Mouse (Mus musculus): ENCODE results near the gene Hsd17b1.

Hsd17b1 gene

DNA sequence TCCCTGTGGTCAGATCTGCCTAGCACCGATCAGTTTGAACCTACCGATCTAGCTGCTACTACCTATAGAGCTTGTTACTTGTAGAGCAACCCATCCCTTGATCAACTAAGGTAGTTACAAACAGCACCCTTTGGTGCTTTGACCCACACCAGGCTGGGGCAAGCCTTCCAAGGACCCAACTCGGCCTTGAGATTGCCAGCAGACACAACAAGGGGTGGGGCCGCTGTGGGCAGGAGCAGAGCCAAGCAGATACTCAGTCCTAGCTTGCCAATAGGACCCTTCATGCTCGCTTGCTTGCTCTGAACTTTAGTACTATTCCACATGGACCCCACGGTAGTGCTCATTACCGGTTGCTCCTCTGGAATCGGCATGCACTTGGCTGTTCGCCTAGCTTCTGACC lies at the start of gene Hsd17b1:
Gene Hsd17b1, plus strand, starts transcription at position 291 of the 400 bp plus-strand sequence.
- DNase-seq (ENCODE audit: low spot score in 2 of 2), result no peak

DNA sequence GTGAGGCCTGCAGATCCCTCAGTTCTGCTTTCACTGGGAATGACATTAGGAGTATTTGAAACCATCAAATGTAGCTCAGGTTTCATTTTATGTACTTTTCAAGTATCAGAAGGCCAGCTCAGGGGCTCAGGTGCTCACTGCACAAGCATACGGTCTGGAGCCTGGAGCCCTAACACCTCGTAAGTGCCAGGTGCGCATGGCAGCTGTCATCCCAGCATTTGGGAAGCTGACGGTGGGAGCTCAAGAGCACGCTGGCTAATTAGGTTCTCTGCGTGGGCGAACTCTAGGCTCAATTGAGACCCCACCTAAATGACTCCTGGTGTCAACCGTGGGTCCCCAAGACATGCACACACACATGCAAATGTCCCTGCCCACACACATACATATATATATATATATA lies 48.9 kb upstream of the Hsd17b1 start:
- no peak for DNase-seq (ENCODE audit: low spot score in 2 of 2)

DNA sequence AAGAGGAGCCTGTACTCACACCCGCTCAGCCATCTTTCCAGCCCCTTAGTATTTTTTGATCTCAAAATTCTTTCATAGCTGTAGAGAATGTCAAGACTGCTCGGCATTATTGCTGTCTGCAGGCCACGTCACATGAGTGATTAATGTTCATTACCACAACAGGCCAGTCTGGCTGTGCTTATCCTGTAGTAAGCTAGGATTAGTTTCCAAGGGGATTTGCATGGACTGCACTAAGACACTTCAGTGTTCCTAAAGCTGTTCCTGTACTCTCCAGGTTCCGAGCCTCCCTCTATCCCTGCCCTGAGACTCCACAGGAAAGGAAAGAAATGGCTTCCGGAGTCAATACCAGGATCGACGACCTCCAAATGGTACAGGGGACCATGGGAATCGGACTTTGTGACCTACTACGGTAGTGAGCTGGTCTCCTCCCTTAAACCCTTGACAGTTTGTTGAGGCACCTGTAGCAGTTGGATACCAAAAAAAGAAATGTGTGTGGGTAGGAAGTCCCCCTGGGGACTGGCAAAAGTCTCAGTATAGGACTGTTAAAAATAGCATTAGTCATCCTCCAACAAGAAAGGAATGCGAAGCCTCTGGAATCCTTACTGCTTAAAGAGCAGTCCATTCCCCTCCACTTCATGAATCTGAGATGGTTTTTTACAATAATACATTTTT lies 47.9 kb upstream of the Hsd17b1 start:
- DNase-seq (ENCODE audit: low spot score in 2 of 2), result no peak

DNA sequence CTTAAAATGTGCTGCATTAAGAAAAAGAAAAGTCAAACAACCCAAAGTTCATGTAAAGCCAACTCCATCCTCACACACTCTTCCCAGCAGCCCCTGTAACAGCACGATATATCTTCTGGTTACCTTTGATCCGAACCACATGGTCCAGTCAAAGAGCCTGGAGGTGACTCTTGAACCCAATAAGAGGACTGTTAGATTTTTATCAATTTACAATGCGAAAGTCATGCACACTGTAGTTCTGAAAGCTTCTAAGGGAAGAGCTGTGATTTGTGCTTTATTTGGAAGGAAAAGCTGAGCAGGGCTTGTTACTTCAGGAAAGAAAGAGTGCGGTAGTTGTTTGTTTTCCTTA lies 47.4 kb upstream of the Hsd17b1 start:
- DNase-seq (ENCODE audit: low spot score in 2 of 2), result no peak

DNA sequence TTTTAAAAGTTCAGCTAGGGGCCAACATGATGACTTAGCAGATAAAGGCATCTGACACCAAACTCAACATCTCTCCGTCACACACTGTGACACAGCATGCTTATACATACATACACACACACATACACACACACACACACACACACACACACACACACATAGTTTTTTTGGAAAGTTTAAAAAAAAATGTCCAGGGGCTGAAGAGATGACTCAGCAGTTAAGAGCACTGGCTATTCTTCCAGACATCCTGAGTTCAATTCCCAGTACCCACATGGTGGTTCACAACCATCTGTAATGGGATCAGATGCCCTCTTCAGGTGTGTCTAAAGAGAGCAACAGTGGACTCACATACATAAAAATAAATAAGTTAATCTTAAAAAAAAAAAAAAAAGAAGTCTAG lies 46.7 kb upstream of the Hsd17b1 start:
- DNase-seq (ENCODE audit: low spot score in 2 of 2), result no peak

DNA sequence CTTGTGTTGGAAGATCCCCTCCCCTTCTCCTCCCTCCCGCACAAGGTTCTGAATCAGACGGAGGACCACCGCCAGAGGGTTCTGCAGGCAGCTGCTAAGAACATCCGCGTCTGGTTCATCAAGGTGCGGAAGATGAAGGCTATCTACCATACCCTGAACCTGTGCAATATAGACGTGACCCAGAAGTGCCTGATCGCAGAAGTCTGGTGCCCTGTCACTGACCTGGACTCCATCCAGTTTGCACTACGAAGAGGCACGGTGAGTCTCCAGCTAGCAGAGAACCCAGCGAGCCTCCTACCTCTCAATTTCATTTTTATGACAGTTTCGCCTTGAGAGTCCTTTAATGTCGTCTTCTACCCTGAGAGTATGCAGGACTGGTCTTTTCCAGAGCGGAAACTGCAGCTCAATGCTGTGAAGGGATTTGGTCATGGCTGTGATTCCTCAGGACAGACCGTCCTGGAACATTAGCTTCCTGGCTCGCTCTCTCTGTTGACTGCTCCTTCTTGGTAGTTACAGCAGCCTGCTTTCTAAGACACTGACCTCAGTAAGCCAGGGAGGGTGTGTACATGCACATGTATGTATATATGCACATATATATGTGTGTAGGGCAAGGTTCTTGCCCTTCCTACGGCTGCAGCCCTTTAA lies 44.2 kb upstream of the Hsd17b1 start:
- no peak for DNase-seq (ENCODE audit: low spot score in 2 of 2)

DNA sequence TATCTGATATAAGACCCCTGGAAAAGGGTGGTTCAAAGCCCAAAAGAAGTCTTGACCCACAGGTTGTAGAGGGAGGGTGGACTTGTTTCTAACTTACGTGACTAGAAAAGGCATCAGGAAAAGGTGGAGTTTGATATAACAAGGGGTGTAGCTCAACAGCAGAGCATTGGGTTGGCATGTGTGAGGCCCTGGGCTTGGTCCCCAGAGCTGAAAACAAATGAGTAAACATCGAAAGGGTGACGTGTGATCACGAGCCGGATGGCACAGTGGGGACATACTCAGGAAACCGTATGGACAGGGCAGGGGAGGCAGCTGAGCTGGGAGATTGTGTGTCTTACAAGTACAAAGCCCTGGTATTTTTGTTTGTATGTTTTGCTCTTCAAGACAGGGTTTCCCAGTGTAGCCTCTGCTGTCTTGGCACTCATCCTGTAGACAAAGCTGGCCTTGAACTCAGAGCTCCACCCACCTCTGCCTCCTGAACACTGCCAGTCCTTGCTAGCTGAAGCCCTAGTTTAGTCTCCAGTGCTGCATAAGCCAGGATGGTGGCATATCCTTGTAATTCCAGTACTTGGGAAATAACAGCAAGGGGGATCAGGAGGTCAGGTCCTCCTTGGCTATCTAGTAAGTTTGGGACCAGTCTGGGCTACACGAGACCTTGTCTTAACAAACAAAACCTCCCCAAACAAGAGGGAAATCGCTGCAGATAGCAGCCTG lies 43.4 kb upstream of the Hsd17b1 start:
- no peak for DNase-seq (ENCODE audit: low spot score in 2 of 2)

DNA sequence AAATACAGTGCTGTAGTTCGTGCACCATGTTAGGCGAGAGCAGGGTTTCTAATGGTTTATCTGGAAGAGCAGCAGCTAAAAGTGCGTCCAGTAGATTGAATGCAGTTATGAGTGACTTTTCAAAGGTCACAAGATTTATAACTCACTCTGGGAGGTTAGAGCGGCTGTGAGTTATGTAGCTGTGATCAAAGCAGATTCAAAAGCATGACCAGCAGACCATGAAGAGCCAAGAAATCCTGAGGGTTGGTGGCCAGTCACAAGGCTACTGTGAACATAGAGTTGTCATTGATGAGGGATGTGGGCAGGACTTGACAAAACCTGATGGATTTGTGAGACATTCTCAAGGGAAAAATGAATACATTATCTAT lies 42.9 kb upstream of the Hsd17b1 start:
- DNase-seq (ENCODE audit: low spot score in 2 of 2), result no peak

DNA sequence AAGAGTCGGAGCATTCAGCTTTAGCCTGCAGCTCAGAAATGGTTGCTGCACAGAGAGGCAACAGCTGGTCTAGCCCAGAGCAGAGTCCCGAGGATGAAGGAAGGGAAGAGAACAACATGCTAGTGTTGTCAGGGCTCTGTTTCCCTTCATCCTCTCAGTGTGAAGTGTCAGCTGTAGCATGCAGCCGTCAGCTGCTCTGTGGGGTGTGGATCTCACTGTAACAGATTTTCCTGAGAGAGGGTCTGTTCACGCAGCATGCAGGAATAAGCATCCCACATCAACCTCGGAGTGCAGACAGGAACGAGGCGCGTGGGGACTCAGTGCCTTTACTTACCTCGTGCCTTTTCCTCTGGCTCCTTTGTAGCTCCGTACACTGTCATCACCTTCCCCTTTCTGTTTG lies 40.4 kb upstream of the Hsd17b1 start:
- DNase-seq (ENCODE audit: low spot score in 2 of 2), result no peak

DNA sequence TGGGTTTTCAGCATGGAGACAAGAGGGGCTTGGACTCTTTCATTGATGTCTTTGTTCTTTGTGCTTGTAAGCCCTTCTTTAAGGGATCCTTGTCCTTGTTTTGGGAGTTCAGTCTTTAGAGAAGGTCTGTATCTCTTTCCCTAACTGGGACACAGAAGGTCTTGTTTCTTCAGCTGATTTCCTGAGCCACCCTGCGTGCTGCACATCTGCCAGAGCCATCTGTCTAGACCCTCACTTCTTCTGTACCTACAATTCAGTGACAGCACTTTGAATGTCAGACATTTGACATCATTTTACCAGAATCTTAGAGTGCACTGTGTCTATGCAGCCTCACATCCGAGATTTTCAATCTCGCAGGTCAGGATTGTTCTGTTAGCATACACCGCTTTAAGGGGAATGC lies 32.4 kb upstream of the Hsd17b1 start:
- no peak for DNase-seq (ENCODE audit: low spot score in 2 of 2)

DNA sequence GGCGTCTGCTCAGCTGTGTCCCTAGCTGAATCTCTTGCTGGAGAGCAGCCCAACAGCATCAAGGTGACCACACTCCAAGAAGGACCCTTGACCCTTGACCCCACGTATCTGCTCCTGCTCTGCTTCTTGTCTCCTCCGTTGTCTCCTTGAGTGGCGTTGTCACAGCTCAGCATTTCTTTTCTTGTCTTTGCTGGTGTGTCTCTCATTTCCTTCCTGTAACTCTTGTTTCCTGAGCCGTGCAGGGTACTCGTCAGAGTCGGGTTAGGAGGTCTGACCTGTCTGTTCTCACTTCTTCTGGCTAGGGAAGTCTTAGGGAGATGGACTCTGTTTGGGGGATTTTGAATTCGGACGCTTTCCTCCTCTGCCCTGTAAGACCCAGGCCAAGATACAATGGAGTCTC lies 31.8 kb upstream of the Hsd17b1 start:
- DNase-seq (ENCODE audit: low spot score in 2 of 2), result no peak

DNA sequence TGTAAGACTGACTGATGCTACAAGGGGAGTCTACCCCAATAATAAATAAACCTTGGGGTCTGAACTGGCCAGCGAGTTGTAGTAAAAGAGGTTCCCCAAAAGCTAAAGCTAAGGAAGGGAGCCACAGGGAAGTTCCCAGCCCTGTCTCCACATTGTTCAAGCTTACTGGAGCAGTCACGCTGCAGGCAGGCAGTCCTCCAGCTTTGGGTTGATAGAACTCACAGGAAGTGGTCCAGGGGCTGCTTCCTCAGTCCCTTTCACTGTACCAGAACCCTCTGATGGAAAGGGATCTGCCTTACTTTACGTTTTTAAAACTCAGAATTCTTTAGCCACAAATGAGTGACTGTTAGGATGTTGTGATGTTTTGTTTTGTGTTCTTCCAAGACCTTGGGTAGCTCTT lies 30.7 kb upstream of the Hsd17b1 start:
- DNase-seq (ENCODE audit: low spot score in 2 of 2), result no peak

DNA sequence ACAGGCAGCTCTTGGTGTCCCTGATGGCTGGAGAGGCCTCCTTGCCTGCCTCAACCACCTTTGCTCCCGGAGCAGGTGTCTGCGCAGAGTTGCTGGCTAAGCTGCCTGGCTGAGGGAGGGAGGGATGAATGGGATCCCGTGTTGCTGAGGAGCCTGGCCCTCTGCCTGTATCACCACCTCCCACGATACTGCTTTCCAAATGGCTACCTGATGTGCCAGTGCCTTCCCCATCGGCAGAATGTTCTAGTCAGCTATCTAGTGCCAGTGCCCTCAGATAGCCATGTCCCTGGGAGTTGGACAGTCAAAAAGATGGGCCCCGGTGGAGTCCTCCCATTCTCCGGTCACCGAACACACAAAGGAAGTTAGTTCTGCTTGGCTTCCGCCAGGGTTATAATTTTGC lies 27.9 kb upstream of the Hsd17b1 start:
- no peak for DNase-seq (ENCODE audit: low spot score in 2 of 2)

DNA sequence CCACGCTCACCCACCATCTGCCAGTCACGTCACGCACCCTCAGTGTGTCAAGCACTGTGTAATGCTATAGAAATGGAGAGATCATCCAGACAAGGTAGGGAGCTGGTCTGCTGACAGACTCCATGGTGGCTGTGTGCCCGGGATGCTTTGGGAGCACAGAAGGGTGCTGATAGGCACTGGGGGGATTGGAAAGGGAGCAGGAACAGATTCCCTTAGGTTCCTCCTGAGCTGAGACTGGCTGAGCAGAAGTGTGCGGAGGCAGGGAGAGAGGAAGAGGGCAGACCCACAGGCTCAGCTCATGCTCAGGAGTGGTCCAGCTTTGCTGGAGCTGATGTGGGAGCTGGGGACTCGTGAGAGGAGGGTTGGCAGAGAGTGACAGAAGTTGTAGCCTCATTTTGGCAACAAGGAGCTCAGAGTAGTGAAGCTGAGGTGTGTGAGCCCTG lies 27.1 kb upstream of the Hsd17b1 start:
- no peak for DNase-seq (ENCODE audit: low spot score in 2 of 2)

DNA sequence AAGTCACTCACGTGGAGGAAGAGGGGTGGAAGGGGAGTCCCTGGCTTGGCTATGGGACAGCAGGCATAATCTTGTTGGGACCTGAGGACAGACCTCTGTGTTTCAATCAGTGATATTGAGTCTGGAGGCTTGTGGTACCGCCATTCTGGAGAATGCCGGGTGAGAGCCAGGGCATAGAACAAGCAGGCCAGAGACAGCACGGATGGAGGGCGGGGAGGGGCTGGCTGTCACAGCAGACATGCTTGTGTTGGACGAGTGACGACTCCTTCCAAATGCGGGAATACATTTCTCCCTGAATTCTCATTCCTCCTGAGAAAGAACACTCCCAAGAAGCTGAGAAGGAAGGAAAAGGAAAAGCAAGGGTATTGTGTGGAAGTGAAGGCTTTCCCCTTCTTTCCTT lies 26.6 kb upstream of the Hsd17b1 start:
- DNase-seq (ENCODE audit: low spot score in 2 of 2), result no peak

DNA sequence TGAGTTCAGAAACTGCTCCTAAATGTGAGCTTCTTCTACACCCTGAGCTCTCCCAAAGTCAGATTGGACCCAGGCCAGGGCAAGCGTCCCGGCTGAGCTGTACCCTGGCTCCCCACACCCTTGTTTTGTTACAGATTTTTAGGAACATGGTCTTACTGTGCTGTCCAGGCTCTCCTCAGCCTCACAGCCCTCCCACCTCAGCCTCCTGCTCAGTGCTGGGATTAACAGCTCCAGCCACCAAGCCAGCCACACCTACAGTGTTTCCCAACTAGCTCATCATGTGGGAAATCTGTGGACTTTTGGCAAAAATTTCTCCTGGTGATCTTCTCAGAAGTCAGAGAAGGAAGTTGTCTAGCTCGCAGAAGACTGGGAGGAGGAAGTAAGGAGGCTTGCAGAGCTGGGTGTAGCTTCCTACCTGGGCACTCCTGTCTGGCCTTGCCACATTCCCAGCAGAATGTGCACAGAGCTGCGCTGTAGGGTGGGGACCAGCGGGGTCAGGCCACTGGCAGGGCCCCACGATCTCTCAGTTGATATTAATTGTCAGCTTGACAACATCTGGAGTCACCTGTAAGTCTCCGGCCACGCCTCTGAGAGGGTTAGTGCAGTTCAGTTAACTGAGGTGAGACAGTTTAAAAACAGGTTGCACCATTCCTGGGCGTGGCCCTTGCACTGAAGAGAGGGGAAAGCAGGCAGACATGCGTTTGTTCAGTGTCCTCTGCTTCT lies 25.3 kb upstream of the Hsd17b1 start:
- DNase-seq (ENCODE audit: low spot score in 2 of 2), result no peak

DNA sequence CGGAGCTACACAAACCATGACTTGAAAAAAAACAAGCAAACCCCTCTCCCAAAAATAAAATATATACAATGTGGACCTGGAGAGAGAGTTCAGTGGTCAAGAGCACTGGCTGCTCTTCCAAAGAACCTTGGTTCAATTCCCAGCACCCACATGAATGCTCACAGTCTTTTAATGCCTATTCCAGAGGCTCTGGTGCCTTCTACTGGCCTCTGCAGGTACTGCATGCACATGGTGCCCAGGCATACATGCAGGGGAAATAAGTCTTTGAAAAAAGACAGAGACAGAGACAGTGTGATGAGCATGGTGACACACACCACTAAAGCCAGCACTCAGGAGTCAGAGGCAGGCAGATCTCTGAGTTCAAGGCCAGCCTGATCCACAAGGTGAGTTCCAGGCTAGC lies 24.2 kb upstream of the Hsd17b1 start:
- no peak for DNase-seq (ENCODE audit: low spot score in 2 of 2)

DNA sequence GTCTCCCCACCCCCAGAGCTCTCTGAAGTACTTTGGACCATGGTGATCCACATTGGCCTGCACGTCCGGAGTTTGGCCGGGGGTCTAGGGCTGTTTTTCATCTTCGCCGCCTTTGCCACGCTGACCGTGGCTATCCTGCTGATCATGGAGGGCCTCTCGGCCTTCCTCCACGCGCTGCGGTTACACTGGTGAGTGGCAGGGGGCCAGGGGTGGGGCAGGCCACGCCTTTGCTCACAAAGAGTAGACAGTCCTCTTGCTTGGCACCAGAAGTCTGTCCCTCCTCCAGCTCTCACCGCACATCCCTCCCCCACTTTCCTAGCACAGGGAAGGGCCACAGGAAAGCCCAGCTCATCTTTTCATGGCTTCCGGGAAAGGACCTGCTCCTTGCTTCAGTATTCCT lies 22.8 kb upstream of the Hsd17b1 start:
- DNase-seq (ENCODE audit: low spot score in 2 of 2), result no peak

DNA sequence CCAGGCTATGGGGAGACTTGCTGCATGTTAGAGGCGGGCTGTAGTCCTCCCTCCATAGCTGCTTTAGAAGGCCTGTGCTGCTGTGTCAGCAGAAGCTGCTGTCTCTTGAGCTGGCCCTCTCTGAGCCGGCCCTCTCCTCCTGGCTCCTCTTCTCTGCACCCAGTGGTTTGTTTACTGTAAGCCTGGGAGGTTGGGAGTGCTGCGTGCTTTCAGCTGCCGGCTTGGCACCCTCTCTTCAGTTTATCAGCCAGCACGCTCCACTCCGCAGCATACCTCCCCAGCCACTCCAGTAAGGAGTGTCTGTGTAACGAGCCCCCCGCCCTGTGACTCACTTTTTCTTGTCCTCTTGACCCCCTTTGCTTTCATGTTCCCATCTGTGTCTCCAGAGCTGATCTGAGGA lies 21.3 kb upstream of the Hsd17b1 start:
- no peak for DNase-seq (ENCODE audit: low spot score in 2 of 2)

DNA sequence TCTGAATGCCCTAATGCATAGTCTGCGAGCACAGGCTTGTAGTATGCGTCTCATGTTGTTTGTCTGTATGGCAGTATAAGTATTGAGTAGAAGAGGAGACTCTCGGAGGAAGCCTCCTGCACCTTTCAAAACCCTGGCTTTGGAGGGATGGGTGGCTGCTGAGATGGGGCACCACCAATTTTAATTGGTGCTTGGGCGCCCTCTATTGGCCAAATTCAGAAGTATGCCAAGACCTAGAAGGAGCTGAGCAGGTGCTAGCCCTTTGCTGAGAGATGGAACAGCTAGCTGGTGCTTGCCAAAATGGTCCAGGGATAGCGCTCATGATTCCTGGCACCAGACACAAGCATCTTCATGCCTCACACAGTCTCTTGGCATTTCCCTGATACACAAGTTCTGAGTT lies 20.4 kb upstream of the Hsd17b1 start:
- DNase-seq (ENCODE audit: low spot score in 2 of 2), result peak; percentile 62 to 90

DNA sequence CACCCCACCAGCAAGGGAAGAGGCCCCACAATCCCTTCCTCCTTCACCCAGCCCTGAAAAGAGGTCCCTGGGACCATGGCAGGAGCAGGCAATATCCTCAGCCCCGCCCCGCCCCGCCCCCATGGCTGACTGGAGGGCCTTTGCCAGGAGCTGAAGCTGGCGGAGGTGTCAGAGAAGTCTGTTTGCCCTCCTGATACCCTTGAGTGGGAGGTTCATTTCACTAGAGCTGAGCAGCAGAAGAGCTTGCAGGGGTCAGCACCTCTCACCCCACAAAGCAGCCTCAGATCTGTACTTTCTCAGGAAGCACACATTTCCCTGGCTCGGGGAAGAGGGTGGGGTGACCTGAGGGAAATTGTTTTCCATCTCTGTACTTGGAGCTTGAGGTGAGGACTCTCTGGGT lies 19.5 kb upstream of the Hsd17b1 start:
- DNase-seq (ENCODE audit: low spot score in 2 of 2), result no peak

DNA sequence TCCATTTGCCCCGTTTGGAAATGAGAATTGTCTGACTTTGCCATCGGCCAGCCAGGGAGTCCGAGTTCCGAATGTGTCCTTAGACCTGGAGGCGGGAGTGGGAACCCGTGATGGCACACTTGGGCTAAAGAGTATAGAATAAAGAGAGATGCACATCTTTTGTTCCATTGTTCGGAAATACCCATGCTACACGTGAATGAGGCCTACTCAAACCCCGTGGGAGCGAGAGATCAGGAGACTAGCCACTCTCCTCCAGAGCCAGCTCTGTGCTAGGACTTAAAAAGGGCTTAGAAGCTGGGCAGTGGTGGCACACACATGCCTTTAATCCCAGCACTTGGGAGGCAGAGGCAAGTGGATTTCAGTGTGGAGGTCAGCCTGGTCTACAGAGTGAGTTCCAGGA lies 18.7 kb upstream of the Hsd17b1 start:
- no peak for DNase-seq (ENCODE audit: low spot score in 2 of 2)

DNA sequence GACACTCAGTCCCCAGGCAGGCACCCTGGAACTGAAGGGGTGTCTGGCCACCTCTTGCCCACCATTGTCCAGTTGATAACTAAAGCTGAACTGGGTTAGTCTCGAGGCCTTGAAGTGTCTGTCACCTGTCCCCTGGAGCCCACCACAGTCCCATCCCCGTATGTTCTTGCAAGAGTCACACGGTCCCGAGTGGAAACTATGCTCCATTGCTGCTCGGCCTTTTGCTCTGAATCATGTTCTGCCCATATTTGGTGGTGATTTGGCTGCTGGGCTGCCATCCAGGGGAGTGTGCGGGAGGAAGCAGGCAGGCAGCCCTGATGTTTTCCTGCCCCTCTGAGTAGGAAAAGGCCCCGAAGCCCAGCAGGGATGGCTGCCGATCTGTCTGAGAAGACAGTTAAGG lies 18.1 kb upstream of the Hsd17b1 start:
- DNase-seq (ENCODE audit: low spot score in 2 of 2), result no peak

Measured in cerebellum, postnatal 4 days (tissue).